Mouse (Mus musculus) midbrain, embryonic 14.5 days (tissue): ENCODE measurements at regions not wholly inside any gene's neighbourhood (a gene's known extent, or its start where the extent isn't known, plus 50 kb on each side); places are given as distances from the start of the nearest gene placed in this dataset.

ENCODE experiments used
- ATAC-seq: fragments of 200-750 bp; cut with Nextera tagmentation; 2 replicates; pipeline ENCODE4 v1.8.0; 2017; ENCODE audit warnings: moderate number of reproducible peaks, moderate library complexity; ENCODE audit not compliant: low FRiP score, low TSS enrichment
- DNase-seq: peaks from one replicate; pipeline ENCODE4 v3.0.0-alpha.2; 2015
- H3K27ac ChIP-seq: fragments of 300-500 bp; sonication (generic); replicated peaks from 2 replicates; pipeline ENCODE4 v1.5.1; 2014; ENCODE audit warnings: mild to moderate bottlenecking, low read depth, low read length, moderate library complexity
- H3K27me3 ChIP-seq: fragments of 300-500 bp; sonication (generic); 2 replicates; pipeline ENCODE4 v1.6.1; 2014; ENCODE audit warnings: low read length, control low read depth, mixed read lengths; ENCODE audit not compliant: control insufficient read depth, insufficient read depth
- H3K36me3 ChIP-seq: fragments of 300-500 bp; sonication (generic); 2 replicates; pipeline ENCODE4 v1.6.1; 2014; ENCODE audit warnings: low read length, control low read depth; ENCODE audit not compliant: control insufficient read depth, insufficient read depth
- H3K4me1 ChIP-seq: fragments of 300-500 bp; sonication (generic); 2 replicates; pipeline ENCODE4 v1.6.1; 2014; ENCODE audit warnings: mild to moderate bottlenecking, antibody characterized with exemption, low read length, control low read depth; ENCODE audit not compliant: control insufficient read depth, insufficient read depth
- H3K4me2 ChIP-seq: fragments of 300-500 bp; sonication (generic); 2 replicates; pipeline ENCODE4 v1.6.1; 2014; ENCODE audit warnings: mild to moderate bottlenecking, low read length, moderate library complexity
- H3K4me3 ChIP-seq: fragments of 300-500 bp; sonication (generic); replicated peaks from 2 replicates; pipeline ENCODE4 v1.5.1; 2014; ENCODE audit warnings: low read depth, low read length
- H3K9ac ChIP-seq: fragments of 300-500 bp; sonication (generic); replicated peaks from 2 replicates; pipeline ENCODE4 v1.6.1; 2014; ENCODE audit warnings: mild to moderate bottlenecking, low read length, moderate library complexity
- H3K9me3 ChIP-seq: fragments of 300-500 bp; sonication (generic); 2 replicates; pipeline ENCODE4 v1.6.1; 2016; ENCODE audit warnings: low read length, control low read depth, mixed read lengths; ENCODE audit not compliant: control insufficient read depth
- WGBS: fragments of 180-500 bp; shearing (Covaris S2); extraction: QIAGEN DNeasy Blood & Tissue Kit; methylation state at CpG from one replicate; pipeline ENCODE4 v1.1.7; 2014; 5-methylcytosine and 5-hydroxymethylcytosine counted together

DNA sequence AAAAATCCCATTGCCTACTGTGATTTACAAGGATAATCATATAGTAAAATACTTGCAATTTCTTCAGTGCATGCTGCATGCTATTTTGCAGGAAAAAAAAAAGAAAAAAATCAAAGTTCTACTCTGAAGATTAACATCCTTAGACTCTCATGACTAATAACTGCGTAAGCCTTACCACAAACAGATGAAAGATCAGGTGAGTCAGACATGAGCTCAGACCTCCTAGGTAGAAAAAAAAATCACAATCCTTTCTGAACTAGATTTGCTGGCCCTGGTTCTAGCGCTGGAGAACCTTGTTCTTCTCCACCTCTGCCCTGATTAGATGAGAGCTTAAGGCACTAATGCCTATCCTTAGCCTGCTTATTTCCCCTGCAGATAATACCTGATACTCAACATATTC, 96.1 kb upstream of the Snap25 start:
- DNase-seq (no peak), ATAC-seq (no peak)
- Histone ChIP-seq H3K4me1 (no peaks in the 10 kb centered on the region), H3K9ac (no peak overlapping the region), H3K27me3 (no peaks in the 10 kb centered on the region), H3K4me2 (no peak overlapping the region), H3K36me3 (no peaks in the 10 kb centered on the region), H3K4me3 (no peak overlapping the region), H3K27ac (no peak overlapping the region), H3K9me3 (no peaks in the 10 kb centered on the region)
- WGBS: 85% methylated on average over 2 of the region's 2 CpGs

DNA sequence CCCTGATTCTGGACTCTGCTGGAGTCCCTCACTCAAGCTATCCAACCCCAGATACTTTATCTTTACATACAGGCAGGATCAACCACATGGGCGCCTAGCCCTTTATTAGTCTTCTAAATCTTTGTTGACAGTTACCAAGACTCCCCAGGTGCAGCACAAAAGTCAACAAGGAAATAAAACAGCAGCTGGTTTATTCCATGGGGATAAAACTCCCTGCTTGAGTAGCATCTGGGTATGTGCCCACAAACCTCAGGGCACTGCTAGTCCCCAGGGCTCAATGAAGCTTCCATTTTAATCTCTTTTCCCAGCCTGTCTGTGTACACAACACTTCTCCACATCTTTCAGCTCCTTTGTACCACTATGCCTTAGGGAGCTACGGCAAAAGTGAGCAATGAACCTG, 95.1 kb upstream of the Snap25 start:
- Histone ChIP-seq H3K27me3 (no peaks in the 10 kb centered on the region), H3K4me3 (no peak overlapping the region), H3K4me2 (no peak overlapping the region), H3K9ac (no peak overlapping the region), H3K9me3 (no peaks in the 10 kb centered on the region), H3K36me3 (no peaks in the 10 kb centered on the region), H3K27ac (no peak overlapping the region), H3K4me1 (no peaks in the 10 kb centered on the region)
- ATAC-seq (no peak), DNase-seq (no peak)
- WGBS: 35% methylated on average over 2 of the region's 2 CpGs

DNA sequence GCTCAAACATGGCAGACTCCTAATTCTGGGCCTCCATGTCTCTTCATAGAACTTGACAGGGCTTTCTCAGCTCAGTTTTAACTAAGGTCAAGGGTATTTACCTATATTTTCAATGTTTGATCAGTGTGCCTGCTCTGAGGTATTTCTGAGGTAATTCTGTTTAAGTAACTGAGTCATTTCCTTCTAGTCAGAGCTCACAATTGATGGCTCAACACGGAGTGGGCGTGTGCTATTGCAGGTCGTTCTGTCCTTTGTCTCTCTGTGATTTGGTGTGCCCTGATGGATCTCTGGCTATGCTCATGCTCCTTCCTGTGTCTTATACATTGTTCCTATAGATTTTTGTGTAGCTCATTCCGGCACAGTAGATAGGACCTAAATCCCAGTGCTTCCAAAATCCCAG, 92.9 kb upstream of the Snap25 start:
- Histone ChIP-seq H3K27ac (no peak overlapping the region), H3K9me3 (no peaks in the 10 kb centered on the region), H3K27me3 (no peaks in the 10 kb centered on the region), H3K4me3 (no peak overlapping the region), H3K9ac (no peak overlapping the region), H3K4me2 (no peak overlapping the region), H3K36me3 (no peaks in the 10 kb centered on the region), H3K4me1 (no peaks in the 10 kb centered on the region)
- no peak for DNase-seq
- WGBS: 89% methylated on average over 4 of the region's 4 CpGs
- no peak for ATAC-seq

DNA sequence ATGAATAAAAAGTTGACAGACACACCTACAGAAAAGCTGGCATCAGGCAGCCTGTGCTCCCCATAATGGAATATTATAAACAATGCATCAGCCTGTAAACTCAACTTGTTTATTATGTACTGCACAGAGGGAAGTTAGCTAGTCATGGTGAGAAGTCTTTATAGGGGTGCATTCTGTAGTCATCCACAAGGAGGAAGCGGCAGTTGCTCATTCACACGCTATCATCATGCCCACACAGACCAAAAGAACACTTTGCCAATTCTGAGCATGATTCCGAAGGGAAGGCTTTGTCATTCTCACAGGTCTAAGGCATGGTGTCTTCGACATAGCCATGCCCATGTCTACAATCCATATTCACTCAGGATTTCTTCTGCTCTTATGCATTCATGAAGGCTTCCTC, 92.3 kb upstream of the Snap25 start:
- no peaks in the 10 kb centered on the region for H3K27me3 ChIP-seq
- 89% methylated on average over 4 of the region's 4 CpGs for WGBS
- no peak for ATAC-seq

DNA sequence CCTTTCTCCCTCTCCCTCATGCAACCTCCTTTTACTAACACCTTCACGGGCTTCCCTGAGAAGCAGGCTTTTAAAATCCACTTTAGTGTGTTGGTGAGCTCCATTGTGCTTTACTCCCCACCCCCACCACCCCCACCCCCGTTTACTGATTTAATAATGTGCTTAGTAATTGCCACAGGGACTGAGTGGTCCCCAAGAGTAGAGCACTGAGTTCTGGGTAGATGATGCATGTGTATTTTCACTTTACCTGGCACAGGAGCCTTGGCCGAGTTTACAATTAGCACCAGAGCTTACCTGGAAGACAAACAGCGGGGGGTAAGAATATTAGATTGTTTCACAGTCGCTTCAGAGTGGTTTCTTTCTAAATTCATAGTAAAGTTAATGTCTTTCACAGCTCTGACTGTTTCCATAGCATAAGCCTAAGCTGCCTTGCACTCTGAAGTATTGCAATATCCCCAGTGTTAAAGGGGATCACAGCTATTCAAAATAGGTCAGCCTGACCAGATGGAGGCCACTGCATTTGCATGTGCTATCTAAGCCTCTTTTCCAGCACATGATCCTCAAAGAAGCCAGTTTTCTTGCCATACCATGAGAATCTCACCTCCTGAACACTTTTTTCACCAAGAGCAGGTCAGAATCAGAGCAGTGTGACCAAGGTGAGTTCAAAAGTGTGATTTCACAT, 89.3 kb upstream of the Snap25 start:
- DNase-seq (no peak), ATAC-seq (no peak)
- Histone ChIP-seq H3K9me3 (no peaks in the 10 kb centered on the region), H3K27me3 (no peaks in the 10 kb centered on the region), H3K36me3 (no peaks in the 10 kb centered on the region), H3K4me2 (no peak overlapping the region), H3K4me1 (no peaks in the 10 kb centered on the region), H3K27ac (no peak overlapping the region), H3K4me3 (no peak overlapping the region), H3K9ac (no peak overlapping the region)
- 46% methylated on average over 5 of the region's 5 CpGs for WGBS

More for the DNA sequence above, 92.3 kb upstream of the Snap25 start:
- Histone ChIP-seq H3K4me3 (no peak overlapping the region), H3K4me1 (no peaks in the 10 kb centered on the region), H3K36me3 (no peaks in the 10 kb centered on the region), H3K27ac (no peak overlapping the region), H3K4me2 (no peak overlapping the region), H3K9ac (no peak overlapping the region), H3K9me3 (no peaks in the 10 kb centered on the region)
- no peak for DNase-seq

DNA sequence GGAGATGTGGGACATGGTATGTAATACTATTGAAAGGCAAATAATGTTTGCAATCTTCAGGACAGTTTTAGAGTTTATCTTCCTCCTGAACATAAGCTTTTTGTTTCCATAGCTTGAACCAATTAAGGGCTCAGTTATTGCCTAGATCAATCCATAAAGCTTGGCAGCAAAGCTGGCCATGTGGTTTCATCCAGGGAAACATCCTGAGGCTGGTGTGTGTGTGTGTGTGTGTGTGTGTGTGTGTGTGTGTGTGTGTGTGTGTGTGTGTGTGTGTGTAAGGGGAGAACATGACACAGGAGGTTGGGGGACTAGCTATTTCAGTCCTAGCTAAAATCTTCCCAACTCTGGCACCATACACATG, 88.8 kb upstream of the Snap25 start:
- no peak overlapping the region for H3K9ac ChIP-seq
- ATAC-seq: no peak
- no peak for DNase-seq
- H3K27me3 ChIP-seq: no peaks in the 10 kb centered on the region
- H3K36me3 ChIP-seq: no peaks in the 10 kb centered on the region
- H3K9me3 ChIP-seq: no peaks in the 10 kb centered on the region
- no peak overlapping the region for H3K4me2 ChIP-seq
- no peak overlapping the region for H3K4me3 ChIP-seq
- no peaks in the 10 kb centered on the region for H3K4me1 ChIP-seq
- H3K27ac ChIP-seq: no peak overlapping the region

DNA sequence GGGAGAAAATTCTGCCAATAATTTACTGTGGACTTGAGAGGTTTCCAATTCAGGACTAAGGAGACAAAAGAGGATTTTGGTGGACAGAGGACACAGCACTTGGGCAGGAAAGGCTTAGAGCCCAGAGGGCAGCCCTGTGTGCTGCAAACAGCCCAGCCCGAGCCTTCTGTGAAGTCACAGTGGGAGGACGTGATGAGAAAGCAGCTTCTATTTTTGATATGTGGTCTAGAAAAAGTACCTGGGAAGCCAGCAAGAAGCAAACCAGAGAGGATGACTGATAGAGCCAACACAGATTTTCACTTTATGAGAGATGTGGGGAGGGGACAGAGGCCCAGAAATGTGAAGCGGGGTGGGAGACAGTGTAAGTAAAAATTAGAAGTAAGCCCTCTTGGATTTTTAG, 66.3 kb upstream of the Snap25 start:
- DNase-seq (no peak), ATAC-seq (no peak)
- 76% methylated on average over 3 of the region's 3 CpGs for WGBS
- Histone ChIP-seq H3K9me3 (no peaks in the 10 kb centered on the region), H3K27me3 (no peaks in the 10 kb centered on the region), H3K9ac (no peak overlapping the region), H3K4me2 (no peak overlapping the region), H3K27ac (no peak overlapping the region), H3K4me1 (no peaks in the 10 kb centered on the region), H3K36me3 (no peaks in the 10 kb centered on the region), H3K4me3 (no peak overlapping the region)

DNA sequence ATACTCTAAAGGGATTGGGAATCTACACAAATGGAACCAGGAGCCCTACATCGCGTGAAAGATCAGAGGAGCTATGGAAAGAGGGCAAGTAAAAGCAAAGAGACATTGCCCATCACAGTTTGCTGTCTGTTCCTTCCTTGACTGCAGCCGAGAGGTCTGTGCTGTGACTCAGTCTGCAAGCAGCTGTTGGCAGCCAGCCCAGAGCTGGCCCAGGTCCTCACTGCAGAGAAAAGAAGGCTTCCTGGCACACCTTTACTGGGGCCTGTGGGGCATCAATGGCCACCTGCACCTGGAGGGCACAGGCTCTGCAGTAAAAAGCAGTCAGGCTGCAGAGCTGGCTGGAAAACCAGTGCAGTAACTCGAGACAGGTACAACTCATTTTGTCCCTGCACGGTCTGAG, 64.6 kb upstream of the Snap25 start:
- Histone ChIP-seq H3K27me3 (no peaks in the 10 kb centered on the region), H3K4me3 (no peak overlapping the region), H3K4me2 (no peak overlapping the region), H3K9ac (no peak overlapping the region), H3K9me3 (no peaks in the 10 kb centered on the region), H3K36me3 (no peaks in the 10 kb centered on the region), H3K27ac (no peak overlapping the region), H3K4me1 (no peaks in the 10 kb centered on the region)
- DNase-seq (peak; percentile 24), ATAC-seq (no peak)
- 89% methylated on average over 5 of the region's 5 CpGs for WGBS

DNA sequence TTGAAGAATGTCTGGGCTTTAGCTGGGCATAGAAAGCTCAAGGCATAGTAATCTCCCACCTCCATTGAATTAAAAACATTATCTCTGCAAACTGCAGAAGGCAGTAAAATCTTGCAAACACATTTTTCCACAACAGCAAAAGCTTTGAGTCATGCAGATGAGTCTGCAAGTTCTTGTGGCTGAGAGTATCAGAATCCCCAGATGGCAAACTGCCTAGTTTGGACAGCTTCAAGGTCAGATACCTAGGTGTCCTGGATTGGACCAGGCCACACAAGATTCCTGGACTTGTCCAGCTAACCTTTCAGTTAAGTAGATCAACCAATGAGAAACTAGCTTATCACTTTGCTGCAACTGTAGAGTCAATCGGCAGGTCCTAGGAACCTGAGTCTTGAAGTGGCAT, 62.5 kb upstream of the Snap25 start:
- no peak for DNase-seq
- H3K4me1 ChIP-seq: no peaks in the 10 kb centered on the region
- no peak for ATAC-seq
- no peaks in the 10 kb centered on the region for H3K9me3 ChIP-seq
- no peaks in the 10 kb centered on the region for H3K36me3 ChIP-seq
- H3K27me3 ChIP-seq: no peaks in the 10 kb centered on the region
- H3K4me2 ChIP-seq: no peak overlapping the region
- no peak overlapping the region for H3K27ac ChIP-seq
- no peak overlapping the region for H3K4me3 ChIP-seq
- no peak overlapping the region for H3K9ac ChIP-seq
- WGBS: 93% methylated on average over 1 of the region's 1 CpGs
